Mouse (Mus musculus) cerebellum, adult 9-11 months (tissue): Measurements from ENCODE around the gene Ccna2.

Experiments
- DNase-seq: peaks from one replicate; pipeline ENCODE4 v3.0.0; 2022

Ccna2 gene

DNA sequence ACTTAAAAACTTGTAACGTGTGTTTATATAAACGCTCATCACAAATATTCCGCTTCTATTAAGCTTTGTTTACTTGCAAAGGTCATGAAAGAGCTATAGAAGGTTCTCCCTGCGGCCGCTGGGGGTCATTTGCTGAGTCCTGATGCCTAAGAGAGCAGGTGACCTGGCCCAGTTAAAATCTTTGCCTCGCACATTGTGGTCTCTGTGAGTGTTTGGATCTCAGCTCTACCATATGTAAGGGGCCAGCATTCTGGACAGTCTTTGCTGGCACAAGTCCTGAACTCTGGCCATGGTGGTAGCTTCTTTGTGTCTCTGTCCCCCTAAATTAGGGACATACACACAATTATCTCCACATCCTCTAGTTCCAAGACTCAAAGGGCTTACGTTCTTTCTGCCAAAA is 39.2 kb downstream of the Ccna2 start:
- no peak for DNase-seq

DNA sequence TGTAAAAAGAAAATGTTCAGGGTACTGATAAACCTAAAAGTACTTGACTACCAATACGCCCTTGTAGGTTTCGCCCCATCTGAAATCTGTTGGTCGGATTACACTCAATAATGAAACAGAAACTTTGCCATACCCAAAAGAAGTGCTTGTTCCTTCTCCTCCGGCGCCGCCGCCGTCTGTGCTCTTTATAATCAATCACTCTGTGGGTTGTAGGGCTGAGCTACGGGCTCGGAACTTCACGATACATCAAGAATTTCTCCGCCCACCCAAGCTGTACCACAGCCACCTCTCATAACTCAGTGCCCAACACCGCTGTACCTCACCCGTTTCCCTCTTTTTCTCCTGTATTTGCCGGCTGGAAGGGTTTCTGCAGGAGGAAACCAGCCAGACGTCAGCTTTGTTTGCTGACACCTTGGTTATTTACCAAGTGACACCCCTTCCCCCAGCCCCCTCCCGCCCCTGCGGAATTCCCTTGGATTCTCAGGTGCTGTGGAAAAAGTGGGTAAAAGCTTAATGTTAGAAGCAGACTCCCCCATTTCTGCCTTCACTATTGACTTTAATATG is 39.9 kb downstream of the Ccna2 start:
- DNase-seq: no peak

DNA sequence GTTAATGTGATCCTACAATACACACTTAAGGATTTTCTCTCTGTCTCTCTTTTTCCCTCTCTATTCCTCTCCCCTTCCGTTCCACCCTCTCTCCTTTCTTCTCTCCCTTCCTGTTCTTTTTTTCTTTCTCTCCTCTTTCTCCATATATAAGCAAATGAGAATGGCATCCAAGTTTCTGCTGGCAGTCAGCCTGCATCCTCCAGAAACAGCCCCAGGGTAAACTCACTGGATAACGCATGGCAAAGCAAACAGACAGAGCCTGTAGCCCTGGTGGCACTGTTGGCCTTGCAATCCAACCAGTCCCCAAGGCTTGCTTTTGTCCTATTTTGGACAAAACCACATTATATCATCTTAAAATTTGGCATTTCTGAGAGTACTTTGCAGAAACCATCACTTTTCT is 40.7 kb downstream of the Ccna2 start:
- DNase-seq: no peak

DNA sequence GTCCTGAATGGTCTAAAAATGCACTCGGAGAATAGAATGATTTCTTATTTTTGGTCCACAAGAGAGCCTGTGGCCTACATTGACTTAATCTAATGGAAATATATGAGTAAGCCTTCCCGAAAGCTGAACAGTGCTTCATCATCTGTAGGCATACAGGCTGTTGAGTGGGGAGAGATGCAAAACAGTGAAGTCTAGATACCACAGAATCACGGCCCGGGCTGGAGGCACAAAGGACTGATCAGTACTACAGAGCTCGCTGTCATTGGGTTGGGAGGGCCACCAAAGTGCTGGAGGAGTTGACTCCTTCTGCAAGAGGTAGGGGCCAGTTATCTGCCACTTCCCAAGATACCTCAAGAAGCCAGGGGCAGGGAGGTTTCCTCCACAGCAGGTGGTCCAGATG is 41.2 kb downstream of the Ccna2 start:
- no peak for DNase-seq

DNA sequence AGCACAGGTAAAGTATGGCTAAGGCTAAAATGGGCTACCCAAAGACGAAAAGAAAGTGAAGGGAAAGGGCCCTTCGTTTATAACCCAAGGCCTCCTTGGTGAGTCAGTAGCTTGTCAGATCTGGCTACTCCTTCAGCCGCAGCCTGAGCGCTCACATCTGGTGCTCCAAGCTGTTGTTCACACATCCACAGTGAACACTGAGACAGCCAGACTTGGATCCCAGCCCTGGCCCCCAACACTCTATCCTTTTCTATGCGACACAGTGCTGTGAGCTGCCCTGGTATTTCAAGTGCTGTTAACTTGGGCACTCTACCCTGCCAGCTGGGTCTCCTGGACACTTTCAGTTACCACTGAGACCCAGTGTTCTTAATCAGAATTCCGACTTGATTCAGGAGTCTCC is 41.6 kb downstream of the Ccna2 start:
- no peak for DNase-seq

DNA sequence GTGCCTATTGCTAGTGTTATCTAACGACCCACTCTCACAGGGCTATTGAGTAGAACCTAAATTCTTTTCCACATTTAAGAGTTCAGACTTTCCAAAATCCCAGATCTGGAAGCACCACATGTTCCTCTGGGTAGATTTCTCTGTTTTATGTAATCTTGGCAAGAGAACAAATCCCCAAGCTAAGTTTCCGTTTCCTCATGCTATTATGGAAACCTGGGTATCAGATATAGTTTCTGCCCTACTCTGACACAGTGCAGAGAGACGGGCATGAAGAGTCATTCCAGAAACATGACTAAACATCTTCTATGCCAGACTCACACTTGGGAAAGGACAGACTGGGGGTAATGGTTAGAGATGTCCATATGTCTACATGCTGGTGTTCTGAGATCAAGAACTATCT is 47.5 kb downstream of the Ccna2 start:
- no peak for DNase-seq

DNA sequence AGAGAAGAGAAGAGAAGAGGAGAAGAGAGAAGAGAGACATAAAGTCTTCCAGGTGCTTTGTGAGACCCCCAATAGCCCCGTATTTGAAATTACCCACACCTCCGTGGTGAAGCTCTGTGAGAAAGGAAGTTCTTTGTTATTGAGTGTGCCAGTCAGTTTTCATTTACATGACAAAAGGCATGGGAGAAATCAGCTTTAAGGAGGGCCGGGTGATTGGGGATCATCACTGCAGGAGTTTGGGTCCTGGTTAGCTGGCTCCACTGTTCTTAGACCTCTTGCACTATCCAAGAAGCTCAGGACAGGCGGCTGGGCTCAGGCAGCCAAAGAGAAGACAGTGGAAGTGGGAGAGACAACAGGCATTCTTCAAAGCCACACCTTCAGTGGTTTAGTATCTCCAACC is 49.8 kb downstream of the Ccna2 start:
- no peak for DNase-seq

DNA sequence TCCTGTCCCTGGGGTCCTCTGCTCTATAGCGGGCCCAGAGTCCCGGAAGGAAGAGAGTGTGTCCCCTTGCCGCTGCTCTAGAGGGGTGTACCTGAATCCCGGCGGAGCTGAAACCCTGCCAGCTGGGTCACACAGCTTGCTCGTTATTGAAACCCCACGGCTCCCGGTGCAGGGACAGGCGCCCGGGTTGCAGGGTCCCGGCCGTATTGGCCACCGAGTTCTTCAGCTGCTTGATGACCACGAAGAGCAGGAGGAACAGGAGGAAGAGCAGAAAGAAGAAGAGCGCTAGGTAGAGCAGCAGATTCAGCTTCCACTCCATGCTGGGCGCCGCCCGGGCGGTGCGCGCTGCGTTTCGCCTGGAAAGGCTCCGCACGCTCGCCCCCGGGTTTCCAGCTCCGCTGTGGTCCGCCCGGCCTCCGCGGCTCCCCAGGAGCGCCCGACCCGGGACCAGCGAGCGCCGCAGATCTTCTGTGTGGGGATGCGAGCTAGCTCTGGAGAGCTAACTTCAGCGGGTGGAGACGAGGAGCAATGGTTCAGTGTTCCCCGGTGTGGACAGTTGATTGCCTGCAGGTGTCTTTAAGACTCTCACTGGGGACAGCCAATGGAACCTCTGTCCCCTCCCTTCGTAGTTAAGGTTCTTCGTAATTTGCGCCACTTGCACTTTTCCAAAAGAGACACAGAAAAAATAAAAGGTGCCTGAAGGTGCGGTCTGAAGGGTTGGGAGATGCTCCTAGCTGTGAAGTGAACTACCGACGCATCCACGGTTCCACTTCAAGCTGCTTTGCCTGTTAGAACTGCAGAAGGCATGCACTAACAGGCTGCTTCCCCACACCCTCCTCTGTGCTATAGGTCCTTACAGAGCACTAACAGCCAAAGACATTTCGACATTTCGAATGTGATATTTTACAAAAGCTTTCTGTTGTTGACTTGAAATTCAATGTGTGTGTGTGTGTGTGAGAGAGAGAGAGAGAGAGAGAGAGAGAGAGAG is 50.6 kb downstream of the Ccna2 start, which contains the start of gene Gm11549:
Gene Gm11549 (minus strand): TSS at position 741 of the 988 bp plus-strand sequence.
- no peak for DNase-seq

DNA sequence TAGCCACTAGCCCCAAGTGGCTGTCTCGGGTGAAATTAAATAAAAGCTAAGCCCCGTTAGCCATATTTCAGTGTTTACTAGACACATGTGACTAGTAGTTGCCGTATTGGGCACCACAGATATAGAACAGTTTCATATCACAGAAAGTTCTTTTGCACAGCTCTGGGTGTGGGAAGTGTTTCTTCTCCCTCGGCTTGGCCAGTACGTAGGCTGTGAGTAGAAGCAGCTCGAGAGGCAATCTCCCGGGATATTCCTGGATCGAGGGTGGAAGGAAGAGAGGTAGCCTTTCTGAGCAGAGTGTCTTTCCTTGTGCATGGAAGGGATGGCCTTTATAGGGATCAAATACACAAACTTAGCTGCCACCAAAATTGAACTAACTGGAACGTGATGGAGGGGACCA is 55.8 kb downstream of the Ccna2 start:
- no peak for DNase-seq
